Mouse (Mus musculus) forebrain, embryonic 11.5 days (tissue): ENCODE measurements around the gene Majin. TPM values are rescaled to one million over a fixed set of nuclear protein-coding genes. Genes with fewer than 3 reads are reported as not detected.
A peak's percentile ranks its signal among the peaks of the same experiment; 100 is the strongest.

ENCODE experiments used
- ATAC-seq: fragments of 200-750 bp; cut with Nextera tagmentation; replicated peaks from 2 replicates; pipeline ENCODE4 v1.8.0; 2017; ENCODE audit warnings: moderate TSS enrichment; ENCODE audit not compliant: low FRiP score
- DNase-seq: peaks from one replicate; pipeline ENCODE4 v3.0.0-alpha.2; 2017; ENCODE audit warnings: low spot score
- H3K27ac ChIP-seq: fragments of 300-500 bp; sonication (generic); 2 replicates; pipeline ENCODE4 v1.5.1; 2014; ENCODE audit warnings: low read depth, low read length
- H3K27me3 ChIP-seq: fragments of 300-500 bp; sonication (generic); 2 replicates; pipeline ENCODE4 v1.6.1; 2014; ENCODE audit warnings: mild to moderate bottlenecking, low read length, mixed read lengths; ENCODE audit not compliant: control insufficient read depth, insufficient read depth
- H3K36me3 ChIP-seq: fragments of 300-500 bp; sonication (generic); 2 replicates; pipeline ENCODE4 v1.6.1; 2014; ENCODE audit warnings: mild to moderate bottlenecking, low read length, moderate library complexity, mixed read lengths; ENCODE audit not compliant: control insufficient read depth, insufficient read depth
- H3K4me1 ChIP-seq: fragments of 300-500 bp; sonication (generic); replicated peaks from 2 replicates; pipeline ENCODE4 v1.6.1; 2014; ENCODE audit warnings: low read length, mixed read lengths; ENCODE audit not compliant: control insufficient read depth, insufficient read depth
- H3K4me2 ChIP-seq: fragments of 300-500 bp; sonication (generic); 2 replicates; pipeline ENCODE4 v1.6.1; 2014; ENCODE audit warnings: low read depth, mild to moderate bottlenecking, low read length, moderate library complexity, mixed read lengths; ENCODE audit not compliant: severe bottlenecking
- H3K4me3 ChIP-seq: fragments of 300-500 bp; sonication (generic); 2 replicates; pipeline ENCODE4 v1.5.1; 2014; ENCODE audit warnings: low read depth, low read length
- H3K9ac ChIP-seq: fragments of 300-500 bp; sonication (generic); 2 replicates; pipeline ENCODE4 v1.6.1; 2014; ENCODE audit warnings: low read length
- H3K9me3 ChIP-seq: fragments of 300-500 bp; sonication (generic); 2 replicates; pipeline ENCODE4 v1.6.1; 2016; ENCODE audit warnings: low read length, mixed read lengths; ENCODE audit not compliant: control insufficient read depth
- WGBS: fragments of 180-500 bp; shearing (Covaris S2); extraction: QIAGEN DNeasy Blood & Tissue Kit; methylation state at CpG from one replicate; pipeline ENCODE4 v1.1.7; 2014; 5-methylcytosine and 5-hydroxymethylcytosine counted together
- polyA plus RNA-seq: library from polyadenylated mRNA; unstranded; fragments of >200 nt; fragmentation: Nextera tagmentation; extraction: Ambion mirVana; gene quantifications from 2 replicates; pipeline ENCODE4 v1.2.1, GENCODE M21; 2014

The Majin gene
- polyA plus RNA-seq, 1 experiment from 2014 or later, result not detected

DNA sequence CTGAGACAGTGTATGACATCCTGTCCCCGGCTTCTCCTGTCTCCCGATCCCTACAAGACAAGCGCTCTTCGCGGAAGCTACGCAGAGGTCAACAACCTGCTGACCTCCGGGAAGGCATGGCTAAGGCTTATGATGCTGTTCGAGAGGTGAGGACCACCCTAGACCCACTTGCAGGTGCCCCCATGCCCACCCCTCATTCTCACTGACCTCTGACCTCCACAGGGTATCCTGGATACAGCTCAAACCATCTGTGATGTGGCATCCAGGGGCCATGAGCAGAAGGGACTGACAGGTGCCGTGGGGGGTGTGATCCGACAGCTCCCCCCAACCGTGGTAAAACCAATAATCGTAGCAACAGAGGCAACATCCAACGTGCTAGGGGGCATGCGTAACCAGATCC, 77.2 kb downstream of the Majin start:
- WGBS, result 95% methylated on average over 14 of the region's 14 CpGs
- H3K4me3 ChIP-seq, result no peak overlapping the region
- H3K27me3 ChIP-seq, result no peaks in the 10 kb centered on the region
- peaks cover 4% of the 10 kb centered on the region; the same call in 1 of the 2 replicates for H3K36me3 ChIP-seq
- no peaks in the 10 kb centered on the region for H3K4me1 ChIP-seq
- DNase-seq (no peak), ATAC-seq (no peak)
- no peak overlapping the region for H3K27ac ChIP-seq
- H3K9ac ChIP-seq, result no peak overlapping the region
- no peaks in the 10 kb centered on the region for H3K9me3 ChIP-seq
- no peak overlapping the region for H3K4me2 ChIP-seq

DNA sequence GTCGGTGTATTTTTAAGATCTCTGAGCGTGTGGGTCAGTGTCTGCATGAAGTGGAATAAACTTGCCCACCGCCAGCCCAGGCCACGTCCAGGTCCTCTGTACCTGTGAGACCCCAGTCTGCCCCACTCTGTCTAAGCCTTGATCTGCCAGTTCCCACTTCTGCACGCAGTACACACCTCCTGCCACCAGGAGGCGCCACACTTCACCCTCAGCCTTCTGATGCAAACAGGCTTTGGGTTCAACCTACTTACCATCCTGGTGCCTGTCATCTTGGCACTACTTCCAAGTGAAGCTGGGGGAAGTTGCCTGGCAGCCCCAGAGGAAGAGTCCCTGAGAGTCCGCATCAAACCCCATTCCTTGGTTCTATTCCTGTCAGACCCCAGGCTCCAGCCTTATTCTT, 78.0 kb downstream of the Majin start:
- no peaks in the 10 kb centered on the region for H3K4me1 ChIP-seq
- H3K36me3 ChIP-seq, result peaks cover 4% of the 10 kb centered on the region; the same call in 1 of the 2 replicates
- peak; percentile 84 for DNase-seq

DNA sequence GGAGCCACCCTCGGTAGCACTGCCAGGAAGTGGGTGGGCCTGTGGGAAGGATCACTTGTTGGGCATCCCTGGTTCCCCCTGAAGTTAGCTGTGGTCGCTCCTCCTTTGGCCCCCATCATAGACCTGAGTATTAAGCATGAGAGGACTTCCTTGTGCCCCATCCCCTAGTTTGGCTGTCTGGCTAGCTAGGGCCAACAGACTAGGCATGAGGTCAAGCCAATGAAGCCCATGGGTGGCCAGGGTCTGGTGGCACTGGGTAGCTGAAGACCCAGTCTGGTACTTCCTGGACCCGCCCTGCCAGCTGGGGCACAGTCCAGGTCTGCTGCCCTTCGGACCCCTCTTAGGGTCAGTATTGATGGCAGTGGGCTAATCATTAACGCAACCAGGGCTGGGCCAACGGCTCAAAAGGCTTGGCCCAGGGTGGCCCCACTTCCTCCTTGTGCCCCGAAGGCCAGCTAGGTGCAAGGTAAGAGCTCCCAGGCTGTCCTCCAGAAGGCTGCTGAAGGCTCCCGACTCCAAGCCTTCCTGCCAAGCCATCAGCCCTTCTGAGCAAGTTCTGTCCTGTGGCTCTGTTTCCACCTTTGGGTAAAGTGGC, 78.7 kb downstream of the Majin start:
- Histone ChIP-seq H3K36me3 (peaks cover 4% of the 10 kb centered on the region; the same call in 1 of the 2 replicates), H3K4me2 (no peak overlapping the region), H3K27me3 (no peaks in the 10 kb centered on the region), H3K9ac (no peak overlapping the region), H3K9me3 (no peaks in the 10 kb centered on the region), H3K4me3 (no peak overlapping the region), H3K4me1 (no peaks in the 10 kb centered on the region), H3K27ac (no peak overlapping the region)
- ATAC-seq (no peak), DNase-seq (no peak)
- 91% methylated on average over 8 of the region's 8 CpGs for WGBS

More for the DNA sequence above, 78.0 kb downstream of the Majin start:
- ATAC-seq, result no peak
- Histone ChIP-seq H3K4me2 (no peak overlapping the region), H3K27ac (no peak overlapping the region), H3K4me3 (no peak overlapping the region), H3K9ac (no peak overlapping the region), H3K27me3 (no peaks in the 10 kb centered on the region), H3K9me3 (no peaks in the 10 kb centered on the region)
- WGBS, result 57% methylated on average over 7 of the region's 7 CpGs

DNA sequence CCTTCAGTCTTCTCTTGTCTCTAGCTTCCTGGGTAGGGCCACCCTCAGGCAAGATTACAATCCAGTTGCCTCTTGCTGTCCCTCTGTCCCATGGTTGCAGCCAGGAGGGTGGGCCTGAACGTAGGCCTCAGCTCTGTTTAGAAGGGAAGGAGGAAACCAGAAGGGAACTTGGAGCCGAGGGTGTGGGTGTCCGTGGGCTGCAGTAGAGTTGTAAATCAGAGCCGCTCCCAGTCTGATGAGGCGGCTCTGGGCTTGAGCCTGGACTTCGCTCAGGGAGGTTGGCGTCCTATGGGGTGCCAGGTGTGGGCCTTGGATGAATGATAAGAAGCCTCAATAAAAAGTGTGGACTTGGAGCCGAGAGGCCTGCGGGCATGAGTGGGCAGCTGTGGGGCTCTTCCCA, 80.0 kb downstream of the Majin start:
- Histone ChIP-seq H3K27ac (no peak overlapping the region), H3K36me3 (peaks cover 4% of the 10 kb centered on the region; the same call in 1 of the 2 replicates), H3K9me3 (no peaks in the 10 kb centered on the region), H3K4me3 (no peak overlapping the region), H3K9ac (no peak overlapping the region), H3K4me2 (no peak overlapping the region), H3K27me3 (no peaks in the 10 kb centered on the region), H3K4me1 (no peaks in the 10 kb centered on the region)
- DNase-seq, result no peak
- ATAC-seq, result no peak
- WGBS, result 79% methylated on average over 9 of the region's 9 CpGs

DNA sequence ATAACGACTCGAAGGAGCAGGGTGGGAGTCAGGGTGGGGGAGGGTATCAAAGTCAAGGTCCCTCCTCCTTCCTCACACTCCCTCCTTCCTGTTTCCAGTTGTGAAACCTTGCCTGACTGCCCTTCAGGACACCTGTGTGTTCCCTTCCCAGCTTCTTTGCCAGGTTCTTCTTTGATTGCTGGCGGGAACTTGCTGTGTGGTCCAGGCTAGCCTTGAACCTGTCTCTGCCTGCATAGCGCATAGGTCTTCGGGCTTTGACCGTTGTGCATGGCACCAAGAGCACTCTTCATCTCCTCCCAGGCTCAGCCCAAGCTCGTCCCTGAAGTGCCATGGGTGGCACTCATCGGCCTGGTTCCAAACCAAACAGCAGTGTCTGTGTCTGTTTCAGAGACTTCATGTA, 80.8 kb downstream of the Majin start:
- WGBS, result 83% methylated on average over 8 of the region's 8 CpGs
- Histone ChIP-seq H3K27ac (no peak overlapping the region), H3K4me3 (no peak overlapping the region), H3K4me2 (no peak overlapping the region), H3K27me3 (no peaks in the 10 kb centered on the region), H3K4me1 (no peaks in the 10 kb centered on the region), H3K9me3 (no peaks in the 10 kb centered on the region), H3K36me3 (peaks cover 4% of the 10 kb centered on the region; the same call in 1 of the 2 replicates), H3K9ac (no peak overlapping the region)
- ATAC-seq (no peak), DNase-seq (no peak)

DNA sequence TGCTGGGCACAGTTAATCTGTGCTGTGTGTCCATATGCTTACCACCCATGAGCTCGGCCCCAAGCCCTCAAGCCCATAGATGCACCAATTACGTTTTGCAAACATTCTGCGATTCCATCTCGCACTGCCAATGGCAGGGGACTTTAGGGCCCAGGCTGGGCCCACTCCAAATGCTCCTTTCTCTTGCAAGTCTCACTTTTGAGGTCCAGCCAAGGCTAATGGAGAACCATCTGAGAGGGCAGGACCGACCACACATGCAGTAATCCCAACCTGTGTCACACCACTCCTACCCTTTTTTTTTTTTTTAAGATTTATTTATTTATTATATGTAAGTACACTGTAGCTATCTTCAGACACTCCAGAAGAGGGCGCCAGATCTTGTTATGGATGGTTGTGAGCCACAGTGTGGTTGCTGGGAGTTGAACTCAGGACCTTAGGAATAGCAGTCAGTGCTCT, 81.6 kb downstream of the Majin start:
- Histone ChIP-seq H3K4me2 (no peak overlapping the region), H3K36me3 (peaks cover 4% of the 10 kb centered on the region; the same call in 1 of the 2 replicates), H3K4me1 (no peaks in the 10 kb centered on the region), H3K9ac (no peak overlapping the region), H3K4me3 (no peak overlapping the region), H3K27me3 (no peaks in the 10 kb centered on the region), H3K27ac (no peak overlapping the region), H3K9me3 (no peaks in the 10 kb centered on the region)
- ATAC-seq (no peak), DNase-seq (no peak)
- WGBS, result 67% methylated on average over 6 of the region's 6 CpGs

DNA sequence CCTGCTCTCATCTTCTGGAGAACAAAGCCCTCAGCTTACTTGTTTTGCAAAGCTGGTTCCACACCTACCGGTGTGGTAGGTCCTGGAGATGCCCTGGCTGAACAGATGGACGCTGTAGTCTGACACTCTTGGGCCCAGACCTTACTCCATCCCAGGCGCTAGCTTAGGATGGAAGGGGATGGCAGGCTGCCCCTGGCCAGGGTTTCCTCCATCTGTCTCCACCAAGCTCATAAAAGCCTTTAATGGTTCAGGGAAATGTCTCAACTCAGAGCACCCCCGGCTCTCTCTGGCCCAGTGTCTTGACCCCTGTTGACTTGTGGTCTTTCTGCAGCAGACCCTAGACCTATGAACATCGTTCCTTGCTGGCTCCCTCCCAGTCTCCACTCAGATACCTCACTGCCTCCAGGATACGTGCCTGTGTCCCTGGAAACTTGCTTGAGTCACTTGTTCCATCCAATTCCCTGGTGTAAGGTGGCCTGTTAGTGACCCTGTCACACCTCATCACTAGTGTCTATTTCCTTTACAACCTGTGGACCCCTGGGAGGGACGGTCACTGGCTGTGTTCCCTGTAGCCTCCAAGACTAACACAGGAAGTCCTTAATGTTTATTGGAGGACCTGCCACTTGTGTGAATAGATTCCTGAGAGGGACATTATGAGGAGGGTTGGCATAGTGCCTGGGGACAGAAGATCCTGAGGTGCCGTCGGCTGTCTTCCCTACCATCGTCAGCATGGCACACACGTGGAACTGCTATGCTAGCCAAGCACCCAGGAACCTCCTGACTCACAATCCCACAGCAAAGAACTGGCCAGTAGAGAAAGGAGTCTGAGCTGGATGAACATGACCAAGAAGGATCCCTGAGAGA, 83.3 kb downstream of the Majin start:
- ATAC-seq, result no peak
- Histone ChIP-seq H3K27ac (no peak overlapping the region), H3K9ac (no peak overlapping the region)

DNA sequence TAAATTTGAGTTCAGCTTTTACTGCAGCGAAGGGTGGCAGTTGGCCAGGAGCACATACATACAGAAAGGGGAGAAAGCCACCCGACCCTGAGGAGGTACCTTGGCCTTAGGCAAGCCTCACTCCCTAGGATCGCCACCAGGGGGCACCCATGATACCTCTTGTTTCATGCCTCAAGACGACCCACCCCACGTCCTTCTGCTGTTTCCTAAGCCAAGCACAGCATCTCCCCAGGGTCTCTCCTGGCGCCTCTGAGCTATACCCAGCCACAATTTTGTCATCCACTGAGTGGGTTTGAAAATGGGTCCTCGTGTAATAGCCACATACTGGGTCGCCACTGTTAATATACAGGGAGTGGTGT, 84.0 kb downstream of the Majin start:
- ATAC-seq, result peak; percentile 72
- WGBS, result 19% methylated on average over 8 of the region's 8 CpGs
- Histone ChIP-seq H3K27me3 (no peaks in the 10 kb centered on the region), H3K4me2 (no peak overlapping the region), H3K4me3 (no peak overlapping the region), H3K9me3 (no peaks in the 10 kb centered on the region), H3K4me1 (no peaks in the 10 kb centered on the region), H3K27ac (no peak overlapping the region), H3K36me3 (no peaks in the 10 kb centered on the region), H3K9ac (no peak overlapping the region)
- peak; percentile 94 for DNase-seq

More for the DNA sequence above, 83.3 kb downstream of the Majin start:
- Histone ChIP-seq H3K36me3 (no peaks in the 10 kb centered on the region), H3K27me3 (no peaks in the 10 kb centered on the region), H3K9me3 (no peaks in the 10 kb centered on the region), H3K4me2 (no peak overlapping the region), H3K4me1 (no peaks in the 10 kb centered on the region), H3K4me3 (no peak overlapping the region)
- DNase-seq, result no peak
- WGBS, result 80% methylated on average over 11 of the region's 11 CpGs
